Mouse (Mus musculus) olfactory bulb, adult 2 months (tissue): ENCODE results near the gene Tsc2.

Source experiments
- CTCF ChIP-seq: fragments of 200-500 bp; IDR thresholded peaks from 2 replicates; pipeline ENCODE4 v1.5.1; 2012; ENCODE audit warnings: low read depth, mild to moderate bottlenecking, low read length, moderate library complexity; ENCODE audit not compliant: insufficient read depth
- POLR2A ChIP-seq: fragments of 200-500 bp; IDR thresholded peaks from 2 replicates; pipeline ENCODE4 v1.6.1; 2012; ENCODE audit warnings: mild to moderate bottlenecking, low read depth, low read length, moderate library complexity; ENCODE audit not compliant: insufficient read depth

DNA sequence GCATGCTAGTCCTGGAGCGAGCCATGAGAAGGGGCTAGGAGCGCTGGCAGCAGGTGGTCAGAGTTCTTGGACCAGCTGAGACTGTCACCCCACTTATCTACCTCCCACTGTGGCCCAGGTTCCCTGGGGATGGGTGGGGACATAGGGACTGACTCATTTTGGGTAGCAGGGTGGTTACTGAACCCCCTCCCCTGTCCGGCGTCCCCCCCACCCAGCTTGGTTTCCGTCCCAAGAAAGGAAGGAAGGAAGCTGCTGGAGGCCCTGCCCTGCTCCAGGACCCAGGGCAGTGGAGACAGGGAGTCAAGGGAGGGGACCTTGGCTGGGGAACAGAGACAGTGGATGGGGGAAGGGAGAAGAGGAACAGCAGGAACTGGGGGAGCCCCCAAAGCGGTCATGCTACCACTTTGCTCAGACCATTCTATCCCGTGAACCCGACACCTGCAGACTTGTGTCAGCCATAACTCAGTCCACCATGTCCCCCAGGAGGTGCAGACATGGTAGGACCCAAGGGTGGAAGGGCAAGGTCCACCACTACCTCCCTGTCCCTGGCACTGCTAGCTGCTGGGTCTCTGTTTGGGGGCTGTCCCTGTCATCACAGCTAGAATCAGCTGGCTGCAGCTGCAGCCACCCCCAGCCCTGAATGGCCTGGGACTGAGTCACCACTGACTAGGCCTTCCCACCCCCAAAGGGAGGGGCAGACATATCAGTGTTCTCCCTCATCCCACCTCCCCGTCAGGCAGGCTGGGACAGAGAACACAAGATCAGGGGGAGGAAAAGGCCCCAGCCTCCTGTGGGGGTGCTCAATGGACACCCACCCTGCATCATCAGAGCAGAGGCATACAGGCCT lies 12.7 kb upstream of the Tsc2 start:
- TF ChIP-seq POLR2A: 0 out of 2 replicates have a peak, but pooled peaks have one; percentile 19
- TF ChIP-seq CTCF: no peak
